Comparison of ENCODE assay signal across 27 mouse cellular contexts in the genomic region with DNA sequence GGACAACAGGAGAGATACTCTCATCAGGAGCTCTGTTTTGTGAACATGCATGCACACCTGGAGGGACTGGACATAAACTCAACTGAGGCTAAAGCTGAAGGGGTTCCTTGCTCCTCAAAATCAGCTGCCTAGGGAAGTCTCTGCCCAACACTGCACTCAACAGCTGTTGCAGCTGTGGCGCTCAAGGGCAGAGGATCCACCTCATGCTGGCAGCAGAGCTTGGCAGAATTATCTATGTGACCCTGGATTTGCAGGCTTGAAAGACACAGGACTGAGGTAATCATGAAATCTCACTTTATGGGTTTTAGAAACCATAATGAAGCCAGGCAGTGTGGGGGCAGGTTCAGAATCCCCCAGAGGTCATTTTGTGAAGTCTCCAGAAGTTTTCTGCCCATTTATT.
"Had no signal": no experiment of that assay in that cellular context is flagged by ENCODE, and none has a peak within 500 bp of the region (broad histone marks: within the 10 kb centered on the region; RNA-seq: fewer than 3 reads in every experiment).

No protein-coding gene starts in this region.

- H3K36me3 ChIP-seq: heart, embryonic 13.5 days; heart, embryonic 15.5 days; hindbrain, embryonic 13.5 days; hindbrain, embryonic 15.5 days; limb, embryonic 10.5 days; limb, embryonic 12.5 days; liver, embryonic 13.5 days; liver, embryonic 15.5 days had no signal

- ATAC-seq: hindbrain, postnatal 0 days; intestine, embryonic 16.5 days had no signal

- H3K4me1 ChIP-seq: heart, embryonic 13.5 days; heart, embryonic 15.5 days; hindbrain, embryonic 13.5 days; hindbrain, embryonic 15.5 days; limb, embryonic 10.5 days; limb, embryonic 12.5 days; liver, embryonic 13.5 days; liver, embryonic 15.5 days had no signal

- H3K9me3 ChIP-seq: heart, embryonic 13.5 days; heart, embryonic 15.5 days; hindbrain, embryonic 13.5 days; hindbrain, embryonic 15.5 days; limb, embryonic 10.5 days; limb, embryonic 12.5 days; liver, embryonic 13.5 days; liver, embryonic 15.5 days had no signal

- DNase-seq: gastrocnemius, postnatal 14 days; gastrocnemius, postnatal 36 days; heart, adult 11 months; heart, adult 2 months; heart, postnatal 14 days; heart, postnatal 36 days; kidney, adult 11 months; kidney, adult 2 months; kidney, adult 9 months; kidney, postnatal 10 days; kidney, postnatal 25 days; kidney, postnatal 4 days; liver; liver, embryonic 13.5 days had no signal

- H3K27ac ChIP-seq: heart, adult 2 months; heart, embryonic 13.5 days; heart, embryonic 15.5 days; hindbrain, embryonic 13.5 days; hindbrain, embryonic 15.5 days; hindbrain, postnatal 0 days; layer of hippocampus, adult 2 months; left cerebral cortex, adult 2 months; limb, embryonic 10.5 days; limb, embryonic 12.5 days; liver, embryonic 13.5 days; liver, embryonic 15.5 days had no signal

- H3K4me3 ChIP-seq: heart, adult 2 months; heart, embryonic 13.5 days; heart, embryonic 15.5 days; hindbrain, embryonic 13.5 days; hindbrain, embryonic 15.5 days; layer of hippocampus, adult 2 months; left cerebral cortex, adult 2 months; limb, embryonic 10.5 days; limb, embryonic 12.5 days; liver, embryonic 13.5 days; liver, embryonic 15.5 days had no signal

- H3K9ac ChIP-seq: heart, embryonic 13.5 days; heart, embryonic 15.5 days; hindbrain, embryonic 13.5 days; hindbrain, embryonic 15.5 days; limb, embryonic 12.5 days; liver, embryonic 13.5 days; liver, embryonic 15.5 days had no signal

- H3K27me3 ChIP-seq: heart, embryonic 13.5 days; heart, embryonic 15.5 days; hindbrain, embryonic 13.5 days; hindbrain, embryonic 15.5 days; limb, embryonic 12.5 days; liver, embryonic 13.5 days; liver, embryonic 15.5 days had no signal

- H3K4me2 ChIP-seq: heart, embryonic 11.5 days; heart, embryonic 13.5 days; heart, embryonic 15.5 days; hindbrain, embryonic 13.5 days; hindbrain, embryonic 15.5 days; limb, embryonic 12.5 days; liver, embryonic 11.5 days; liver, embryonic 13.5 days; liver, embryonic 15.5 days had no signal
